Mouse (Mus musculus) neural tube, embryonic 15.5 days (tissue): ENCODE data around the gene Snrnp200. TPM values are rescaled to one million over a fixed set of nuclear protein-coding genes. Genes with fewer than 3 reads are reported as not detected.

Experiments used
- ATAC-seq: fragments of 200-750 bp; cut with Nextera tagmentation; 2 replicates; pipeline ENCODE4 v1.8.0; 2017; ENCODE audit warnings: mild to moderate bottlenecking, moderate TSS enrichment, moderate library complexity; ENCODE audit not compliant: low FRiP score
- H3K27ac ChIP-seq: fragments of 300-500 bp; sonication (generic); replicated peaks from 2 replicates; pipeline ENCODE4 v1.5.1; 2015; ENCODE audit warnings: mild to moderate bottlenecking, inconsistent platforms
- H3K27me3 ChIP-seq: fragments of 300-500 bp; sonication (generic); replicated peaks from 2 replicates; pipeline ENCODE4 v1.6.1; 2015; ENCODE audit warnings: inconsistent platforms
- H3K36me3 ChIP-seq: fragments of 300-500 bp; sonication (generic); 2 replicates; pipeline ENCODE4 v1.6.1; 2015; ENCODE audit warnings: inconsistent platforms
- H3K4me1 ChIP-seq: fragments of 300-500 bp; sonication (generic); 2 replicates; pipeline ENCODE4 v1.6.1; 2015; ENCODE audit warnings: inconsistent platforms
- H3K4me2 ChIP-seq: fragments of 300-500 bp; sonication (generic); 2 replicates; pipeline ENCODE4 v1.6.1; 2015; ENCODE audit warnings: inconsistent platforms, mild to moderate bottlenecking, moderate library complexity
- H3K4me3 ChIP-seq: fragments of 300-500 bp; sonication (generic); replicated peaks from 2 replicates; pipeline ENCODE4 v1.5.1; 2015; ENCODE audit warnings: mild to moderate bottlenecking, inconsistent platforms
- H3K9ac ChIP-seq: fragments of 300-500 bp; sonication (generic); replicated peaks from 2 replicates; pipeline ENCODE4 v1.6.1; 2015; ENCODE audit warnings: mild to moderate bottlenecking, inconsistent platforms
- H3K9me3 ChIP-seq: fragments of 300-500 bp; sonication (generic); replicated peaks from 2 replicates; pipeline ENCODE4 v1.6.1; 2016; ENCODE audit warnings: inconsistent platforms
- WGBS: fragments of 180-500 bp; shearing (Covaris S2); methylation state at CpG from one replicate; pipeline ENCODE4 v1.1.7; 2015; ENCODE audit warnings: mixed read lengths; 5-methylcytosine and 5-hydroxymethylcytosine counted together
- polyA plus RNA-seq: library from polyadenylated mRNA; unstranded; fragments of >200 nt; fragmentation: Nextera tagmentation; extraction: Ambion mirVana; gene quantifications from 2 replicates; pipeline ENCODE4 v1.2.1, GENCODE M21; 2015

The Snrnp200 gene
- polyA plus RNA-seq, 1 experiment from 2014 or later, result 40.0 TPM

DNA sequence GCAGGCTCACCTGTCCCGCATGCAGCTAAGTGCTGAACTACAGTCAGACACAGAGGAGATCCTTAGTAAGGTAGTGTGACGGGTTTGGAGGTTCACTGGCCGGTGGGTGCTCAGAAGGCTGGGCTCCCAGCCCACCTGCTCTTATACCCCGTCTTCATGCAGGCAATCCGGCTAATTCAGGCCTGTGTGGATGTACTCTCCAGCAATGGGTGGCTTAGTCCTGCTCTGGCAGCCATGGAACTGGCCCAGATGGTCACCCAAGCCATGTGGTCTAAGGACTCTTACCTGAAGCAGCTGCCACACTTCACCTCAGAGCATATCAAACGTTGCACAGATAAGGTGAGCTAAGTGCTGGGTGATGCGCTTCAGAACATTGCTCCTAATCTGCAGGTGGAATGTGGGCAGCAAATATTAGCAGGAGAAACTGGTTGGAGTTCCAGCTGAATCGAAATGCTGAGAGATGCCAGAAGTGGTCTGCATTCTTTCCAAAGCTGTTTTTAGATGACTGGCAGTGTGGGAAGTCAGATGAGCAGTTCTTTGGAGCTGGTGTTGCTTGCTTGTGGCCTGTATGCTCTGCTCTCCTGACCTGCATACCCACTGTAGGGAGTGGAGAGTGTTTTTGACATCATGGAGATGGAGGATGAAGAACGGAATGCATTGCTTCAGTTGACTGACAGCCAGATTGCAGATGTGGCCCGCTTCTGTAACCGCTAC, 29.9 kb downstream of the Snrnp200 start:
- no peaks in the 10 kb centered on the region for H3K4me1 ChIP-seq
- no peak overlapping the region for H3K4me2 ChIP-seq
- no peaks in the 10 kb centered on the region for H3K9me3 ChIP-seq
- no peak overlapping the region for H3K4me3 ChIP-seq
- no peak overlapping the region for H3K27ac ChIP-seq
- ATAC-seq, result no peak
- peaks cover 89% of the 10 kb centered on the region for H3K36me3 ChIP-seq
- 97% methylated on average over 11 of the region's 11 CpGs for WGBS
- no peak overlapping the region for H3K9ac ChIP-seq
- no peaks in the 10 kb centered on the region for H3K27me3 ChIP-seq

DNA sequence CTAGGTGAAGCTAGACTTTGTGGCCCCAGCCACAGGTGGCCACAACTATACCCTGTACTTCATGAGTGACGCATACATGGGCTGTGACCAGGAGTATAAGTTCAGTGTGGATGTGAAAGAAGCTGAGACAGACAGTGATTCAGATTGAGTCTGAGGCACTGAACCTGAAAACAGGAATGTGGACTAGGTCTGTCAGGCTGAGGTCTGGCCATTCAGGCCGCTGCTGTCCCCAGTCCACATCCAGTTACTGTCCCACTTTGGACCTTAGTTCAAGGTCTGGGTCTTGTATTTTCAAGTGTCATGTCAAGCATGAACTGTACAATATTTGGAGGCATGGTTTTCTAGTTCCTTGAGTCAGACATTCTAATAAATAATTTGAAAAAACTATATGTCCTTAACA, 31.9 kb downstream of the Snrnp200 start:
- WGBS, result 98% methylated on average over 2 of the region's 2 CpGs

DNA sequence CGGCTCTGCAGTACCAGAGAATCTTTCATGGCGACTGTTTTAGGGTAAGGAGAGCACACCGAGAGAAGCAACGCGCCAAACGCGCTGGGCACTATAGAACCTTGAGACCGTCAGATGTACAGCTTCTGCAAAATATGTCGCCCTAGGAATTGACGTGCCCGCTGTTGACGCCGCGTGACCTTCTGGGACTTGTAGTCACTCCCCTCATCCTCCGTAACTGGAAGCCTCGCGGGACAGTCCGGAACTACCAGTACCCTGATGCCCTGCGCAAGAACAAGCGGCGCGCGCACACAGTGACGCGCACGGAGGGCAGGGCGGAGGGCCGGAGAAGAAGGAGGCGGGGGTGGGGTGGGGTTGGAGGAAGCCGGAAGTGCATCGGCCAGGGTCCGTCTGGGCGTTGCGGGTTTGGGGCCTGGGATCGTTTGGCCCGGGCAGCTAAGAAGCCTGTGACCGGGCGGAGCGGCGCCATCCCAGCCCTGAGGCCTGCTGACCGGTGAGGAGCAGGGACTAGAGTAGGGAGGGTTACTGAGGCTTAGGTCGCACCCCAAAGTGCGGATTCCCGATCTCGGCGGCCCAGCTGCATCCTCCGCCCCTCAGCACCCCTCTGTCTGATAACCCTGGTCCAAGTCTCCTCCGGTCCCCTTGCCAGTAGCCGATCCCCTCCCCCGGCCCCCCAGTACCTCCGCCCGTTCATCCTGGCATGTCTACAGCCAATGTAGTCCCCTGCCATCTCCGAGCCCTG, 39.6 kb downstream of the Snrnp200 start, which contains the start of the genes Ciao1 and Tmem127:
Gene Ciao1, minus strand, starts transcription at position 225 of the 742 bp plus-strand sequence.
Gene Tmem127, plus strand, starts transcription at position 317 of the 742 bp plus-strand sequence.
- ATAC-seq, result peak; percentile 98
- peaks cover 38% of the 10 kb centered on the region for H3K4me1 ChIP-seq
- H3K27ac ChIP-seq, result peak within 1 kb of the TSS; percentile 87
- H3K9me3 ChIP-seq, result no peaks in the 10 kb centered on the region
- peak within 1 kb of the TSS; percentile 86 for H3K4me3 ChIP-seq
- H3K9ac ChIP-seq, result peak within 1 kb of the TSS; percentile 93
- peak within 1 kb of the TSS; percentile 95 for H3K4me2 ChIP-seq
- H3K36me3 ChIP-seq, result peaks cover 31% of the 10 kb centered on the region
- WGBS, result under 1% methylated on average over 53 of the region's 53 CpGs
- no peaks in the 10 kb centered on the region for H3K27me3 ChIP-seq

More for the DNA sequence above, 31.9 kb downstream of the Snrnp200 start:
- no peaks in the 10 kb centered on the region for H3K9me3 ChIP-seq
- H3K4me2 ChIP-seq, result no peak overlapping the region
- H3K27ac ChIP-seq, result no peak overlapping the region
- H3K36me3 ChIP-seq, result peaks cover 85% of the 10 kb centered on the region
- no peaks in the 10 kb centered on the region for H3K27me3 ChIP-seq
- H3K4me1 ChIP-seq, result no peaks in the 10 kb centered on the region
- H3K9ac ChIP-seq, result no peak overlapping the region
- H3K4me3 ChIP-seq, result no peak overlapping the region
- ATAC-seq, result no peak

DNA sequence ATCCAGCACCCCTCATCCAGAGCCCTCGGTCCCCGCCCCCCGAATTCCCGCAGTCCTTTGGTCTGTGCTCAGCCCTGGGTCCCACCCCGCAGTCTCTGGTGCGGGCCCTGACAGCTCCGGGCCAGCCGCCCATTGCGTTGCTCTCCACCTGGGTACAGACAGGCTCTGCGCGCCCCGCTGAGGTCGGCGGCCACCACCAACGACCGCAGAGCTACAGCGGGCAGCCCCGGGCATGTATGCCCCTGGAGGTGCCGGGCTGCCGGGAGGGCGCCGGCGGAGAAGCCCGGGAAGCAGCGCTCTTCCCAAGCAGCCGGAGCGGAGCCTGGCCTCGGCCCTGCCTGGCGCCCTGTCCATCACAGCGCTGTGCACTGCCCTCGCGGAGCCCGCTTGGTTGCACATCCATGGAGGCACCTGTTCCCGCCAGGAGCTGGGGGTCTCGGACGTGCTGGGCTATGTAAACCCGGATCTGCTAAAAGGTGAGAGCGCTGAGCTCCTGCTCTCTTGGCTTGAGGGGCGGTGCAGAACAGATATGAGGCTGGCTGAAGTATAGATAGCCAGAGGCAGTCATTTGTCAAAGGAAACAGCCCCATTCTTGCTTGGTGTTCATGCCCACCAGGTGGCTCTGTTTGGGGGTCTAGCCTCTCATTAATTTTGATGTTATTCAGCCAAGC, 40.3 kb downstream of the Snrnp200 start:
- peak overlapping the region; percentile 86 for H3K4me3 ChIP-seq

DNA sequence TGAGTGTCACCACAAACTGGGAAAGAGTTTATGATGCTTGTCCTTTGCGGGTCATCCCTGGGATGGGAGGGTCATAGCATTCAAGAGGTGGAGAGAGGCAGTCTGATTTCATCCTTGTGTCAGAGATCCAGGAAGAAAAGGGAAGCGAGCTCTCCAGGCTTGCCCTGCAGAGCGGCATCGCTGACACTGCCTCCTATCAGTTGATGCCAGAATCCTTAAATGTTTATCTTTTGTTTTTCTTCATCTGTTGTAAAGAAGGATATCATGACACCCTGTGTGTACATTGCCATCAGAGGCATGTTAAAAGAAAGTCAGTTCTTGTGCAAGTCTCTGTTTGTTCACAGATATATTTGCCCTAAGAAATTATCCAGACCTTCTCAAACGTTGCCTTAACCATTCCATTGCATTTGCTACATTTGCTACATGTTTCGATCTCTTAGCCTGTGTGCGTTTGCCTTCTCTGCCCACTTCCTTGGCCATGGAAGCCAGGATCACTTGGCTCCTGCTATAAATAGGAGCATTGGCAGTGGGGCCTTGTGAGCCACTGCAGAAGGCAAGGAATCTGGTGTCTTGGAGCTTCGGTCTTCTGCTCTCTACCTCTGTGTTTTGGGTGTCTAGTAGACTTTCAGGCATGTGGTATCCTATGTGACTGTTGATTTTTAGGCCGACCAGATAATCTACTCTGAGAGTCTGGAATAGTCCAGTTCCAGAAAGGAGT, 42.3 kb downstream of the Snrnp200 start:
- H3K9ac ChIP-seq, result peak overlapping the region; percentile 3; the same call in 1 of the 2 replicates
- peaks cover 10% of the 10 kb centered on the region for H3K36me3 ChIP-seq
- no peak for ATAC-seq
- H3K27me3 ChIP-seq, result no peaks in the 10 kb centered on the region
- no peak overlapping the region for H3K4me3 ChIP-seq
- no peak overlapping the region for H3K4me2 ChIP-seq
- no peak overlapping the region for H3K27ac ChIP-seq
- 91% methylated on average over 9 of the region's 9 CpGs for WGBS
- no peaks in the 10 kb centered on the region for H3K9me3 ChIP-seq
- peaks cover 38% of the 10 kb centered on the region for H3K4me1 ChIP-seq

More for the DNA sequence above, 40.3 kb downstream of the Snrnp200 start:
- Histone ChIP-seq H3K9me3 (no peaks in the 10 kb centered on the region), H3K27me3 (no peaks in the 10 kb centered on the region), H3K9ac (peak overlapping the region; percentile 93), H3K4me1 (peaks cover 38% of the 10 kb centered on the region), H3K27ac (peak overlapping the region; percentile 87), H3K36me3 (peaks cover 27% of the 10 kb centered on the region), H3K4me2 (peak overlapping the region; percentile 95)
- under 1% methylated on average over 39 of the region's 39 CpGs for WGBS
- peak; percentile 77 for ATAC-seq

DNA sequence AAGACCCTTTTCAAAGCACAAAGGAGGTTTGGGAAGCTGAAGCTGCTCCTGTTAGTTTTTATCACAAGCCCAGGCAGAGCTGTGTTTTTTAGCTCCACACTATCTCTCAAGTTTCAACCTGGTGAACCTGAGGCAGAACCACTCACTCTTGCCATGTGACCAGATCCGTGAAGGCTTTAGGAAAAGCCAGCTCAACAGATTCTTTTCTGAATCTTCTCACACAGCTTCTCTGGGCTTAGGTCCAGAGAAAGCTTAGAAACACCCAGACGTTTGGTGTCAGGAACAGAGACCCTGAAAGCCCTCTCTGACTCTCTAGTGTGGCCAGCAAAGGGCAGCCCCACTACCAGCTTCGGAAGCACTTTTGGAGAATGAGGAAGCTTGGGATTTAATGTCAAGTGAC, 43.3 kb downstream of the Snrnp200 start:
- Histone ChIP-seq H3K4me2 (no peak overlapping the region), H3K27me3 (no peaks in the 10 kb centered on the region), H3K4me3 (no peak overlapping the region), H3K9me3 (no peaks in the 10 kb centered on the region), H3K4me1 (peaks cover 34% of the 10 kb centered on the region), H3K27ac (no peak overlapping the region), H3K36me3 (peaks cover 8% of the 10 kb centered on the region), H3K9ac (no peak overlapping the region)
- ATAC-seq, result no peak
- WGBS, result 86% methylated on average over 3 of the region's 3 CpGs

DNA sequence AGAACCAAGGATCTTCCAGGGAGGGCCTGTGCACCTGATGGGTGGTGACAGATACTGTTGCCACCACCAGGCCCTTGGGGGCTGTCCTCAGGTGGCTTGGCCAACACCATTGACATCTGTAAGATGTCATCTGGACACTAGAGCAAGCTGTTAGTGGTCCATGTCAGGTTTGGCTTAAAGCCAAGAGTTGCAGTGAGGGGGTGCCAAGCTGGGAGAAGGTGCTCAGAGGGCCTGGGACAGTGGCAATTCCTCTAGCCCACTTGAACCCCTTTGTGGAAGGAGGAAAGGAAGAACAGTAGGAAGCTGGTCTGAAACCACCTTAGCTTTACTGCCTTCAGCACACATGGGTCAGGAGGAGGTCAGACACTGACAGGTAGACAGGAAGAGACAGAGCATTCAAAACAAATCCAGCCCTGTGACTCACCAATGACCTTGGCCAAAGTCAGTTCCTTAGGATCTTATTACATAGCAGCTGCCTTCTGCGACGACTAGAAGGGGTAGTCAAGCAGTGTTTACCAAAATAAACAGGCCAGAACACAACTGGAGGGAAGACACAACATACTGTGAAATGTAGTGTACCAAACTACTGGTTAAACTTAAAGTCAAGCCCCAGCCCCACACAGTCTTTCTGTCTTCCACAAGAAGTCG, 43.8 kb downstream of the Snrnp200 start:
- Histone ChIP-seq H3K9me3 (no peaks in the 10 kb centered on the region), H3K9ac (no peak overlapping the region), H3K27me3 (no peaks in the 10 kb centered on the region), H3K36me3 (peaks cover 13% of the 10 kb centered on the region), H3K4me1 (peaks cover 28% of the 10 kb centered on the region), H3K4me2 (no peak overlapping the region), H3K4me3 (no peak overlapping the region), H3K27ac (no peak overlapping the region)
- 84% methylated on average over 3 of the region's 3 CpGs for WGBS
- ATAC-seq, result no peak

DNA sequence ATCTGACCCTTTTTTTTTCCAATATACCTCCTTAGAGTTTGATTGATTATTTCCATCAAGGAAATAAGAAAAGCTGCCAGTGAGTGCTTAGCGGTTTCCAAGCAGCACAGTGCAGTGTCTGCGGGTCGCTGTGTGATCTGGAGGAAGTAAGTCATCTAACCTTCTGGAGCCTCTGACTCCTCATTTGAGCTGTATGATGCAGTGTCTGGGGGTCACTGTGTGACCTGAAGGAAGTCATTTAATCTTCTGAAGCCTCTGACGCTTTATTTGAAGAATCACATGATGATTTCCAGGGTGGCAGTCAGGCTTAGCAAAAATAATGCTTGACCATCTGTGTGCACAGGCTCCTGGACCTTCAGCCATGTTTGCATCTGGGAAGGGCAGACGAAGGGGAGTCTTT, 44.6 kb downstream of the Snrnp200 start:
- 79% methylated on average over 5 of the region's 5 CpGs for WGBS
- H3K27ac ChIP-seq, result no peak overlapping the region
- H3K4me1 ChIP-seq, result peaks cover 27% of the 10 kb centered on the region
- peaks cover 21% of the 10 kb centered on the region for H3K36me3 ChIP-seq
- no peak for ATAC-seq
- no peaks in the 10 kb centered on the region for H3K27me3 ChIP-seq
- H3K9ac ChIP-seq, result no peak overlapping the region
- H3K4me2 ChIP-seq, result no peak overlapping the region
- no peaks in the 10 kb centered on the region for H3K9me3 ChIP-seq
- no peak overlapping the region for H3K4me3 ChIP-seq

DNA sequence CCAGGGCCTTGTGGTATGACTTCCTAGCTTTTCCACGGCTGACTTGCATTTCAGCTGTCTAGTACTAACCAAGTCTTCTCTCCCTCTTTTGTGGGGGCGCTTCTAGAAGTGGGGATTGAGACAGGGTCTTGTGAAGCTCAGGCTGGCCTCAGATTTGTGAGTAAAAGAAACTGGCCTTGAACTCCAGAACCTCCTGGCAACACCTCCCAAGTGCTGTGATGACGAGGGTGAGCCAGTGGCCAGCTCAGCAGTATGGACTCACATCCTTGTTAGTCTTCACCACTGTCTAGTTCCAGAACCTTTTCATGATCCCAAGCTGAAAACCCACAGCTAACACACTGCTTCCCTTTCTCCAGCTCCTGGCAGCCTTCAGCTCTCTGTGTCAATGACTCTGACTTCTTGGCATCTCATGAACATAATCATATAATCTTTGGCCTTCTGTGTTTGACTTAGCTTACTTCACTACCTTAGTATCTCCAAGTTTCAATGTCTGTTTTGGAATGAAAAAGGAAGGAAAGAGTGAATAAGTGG, 46.5 kb downstream of the Snrnp200 start:
- peaks cover 39% of the 10 kb centered on the region for H3K36me3 ChIP-seq
- H3K9me3 ChIP-seq, result no peaks in the 10 kb centered on the region
- no peak overlapping the region for H3K4me3 ChIP-seq
- no peak overlapping the region for H3K4me2 ChIP-seq
- 93% methylated on average over 3 of the region's 3 CpGs for WGBS
- H3K9ac ChIP-seq, result no peak overlapping the region
- ATAC-seq, result no peak
- H3K27ac ChIP-seq, result no peak overlapping the region
- peaks cover 15% of the 10 kb centered on the region for H3K4me1 ChIP-seq
- no peaks in the 10 kb centered on the region for H3K27me3 ChIP-seq

DNA sequence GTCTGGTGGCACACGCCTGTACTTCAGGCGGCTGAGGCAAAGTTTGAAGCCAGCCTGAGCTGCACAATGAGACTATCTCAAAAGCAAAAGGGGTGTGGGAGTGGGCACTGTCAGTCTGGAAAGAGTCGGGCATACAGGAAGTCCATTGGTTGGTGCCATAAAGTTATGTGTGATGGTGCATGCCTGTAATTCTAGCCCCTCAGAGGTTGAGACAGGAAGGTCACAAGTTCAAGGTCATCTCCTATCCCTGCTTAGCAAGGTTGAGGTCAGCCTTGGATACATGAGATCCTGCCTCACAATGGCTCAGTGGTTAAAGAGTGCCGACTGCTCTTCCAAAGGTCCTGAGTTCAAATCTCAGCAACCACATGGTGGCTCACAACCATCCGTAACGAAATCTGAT, 47.1 kb downstream of the Snrnp200 start:
- no peaks in the 10 kb centered on the region for H3K9me3 ChIP-seq
- no peak overlapping the region for H3K9ac ChIP-seq
- H3K4me1 ChIP-seq, result peaks cover 8% of the 10 kb centered on the region
- no peak overlapping the region for H3K4me2 ChIP-seq
- H3K4me3 ChIP-seq, result no peak overlapping the region
- no peak for ATAC-seq
- WGBS, result 90% methylated on average over 6 of the region's 6 CpGs
- H3K27me3 ChIP-seq, result no peaks in the 10 kb centered on the region
- H3K27ac ChIP-seq, result no peak overlapping the region
- peaks cover 45% of the 10 kb centered on the region for H3K36me3 ChIP-seq
